Mouse (Mus musculus) E14TG2a.4 (cell line): ENCODE data around the gene Plce1.

Experiments used
- CTCF ChIP-seq: conservative IDR thresholded peaks from 2 replicates; pipeline ENCODE4 v1.5.1; 2014; ENCODE audit warnings: low read length
- NANOG ChIP-seq: IDR thresholded peaks from 2 replicates; pipeline ENCODE4 v1.6.1; 2014; ENCODE audit warnings: borderline replicate concordance, low read length, mixed read lengths
- POU5F1 ChIP-seq: IDR thresholded peaks from 2 replicates; pipeline ENCODE4 v1.6.1; 2014; ENCODE audit warnings: low read length, borderline replicate concordance

DNA sequence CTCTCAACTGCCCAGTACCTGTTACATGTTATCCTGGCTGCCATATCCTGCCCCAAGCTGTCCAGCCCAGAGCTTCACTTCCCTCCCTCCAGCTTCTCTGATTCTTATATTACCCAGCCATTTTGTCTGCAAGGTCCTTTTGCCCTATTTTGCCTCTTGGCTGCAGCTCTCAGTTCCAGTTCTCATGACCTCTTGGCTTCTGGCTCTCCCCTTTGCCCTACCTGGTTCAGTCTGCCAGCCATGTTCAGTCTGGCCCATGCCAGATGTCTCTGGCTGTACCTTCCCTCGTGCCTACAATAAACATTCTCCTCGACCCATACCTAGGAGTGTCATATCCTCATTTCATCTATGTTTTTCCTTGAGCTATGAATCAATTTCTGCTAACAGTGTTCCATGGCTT, 285.4 kb downstream of the Plce1 start:
- TF ChIP-seq CTCF = no peak
- TF ChIP-seq POU5F1 = no peak
- no peak for TF ChIP-seq NANOG
